Mouse (Mus musculus): ENCODE measurements around the gene Tmem54. TPM values are rescaled to one million over a fixed set of nuclear protein-coding genes. Genes with fewer than 3 reads are reported as not detected.

Gene Tmem54
- total RNA-seq, 2 experiments from 2014 or later, result not detected

GRCm38 (mm10) chr4:129087850-129088249, 17.5 kb upstream of the Tmem54 start:
- DNase-seq, result no peak
- intact Hi-C loops (cut with DNase I), result no loop called here

GRCm38 (mm10) chr4:129095276-129095675, 10.1 kb upstream of the Tmem54 start:
- no peak for DNase-seq
- intact Hi-C loops (cut with DNase I), result no loop called here

GRCm38 (mm10) chr4:129097006-129097405, 8.3 kb upstream of the Tmem54 start:
- intact Hi-C loops (cut with DNase I), result no loop called here
- no peak for DNase-seq

GRCm38 (mm10) chr4:129102133-129102829, 3.1 kb upstream of the Tmem54 start:
- intact Hi-C loops (cut with DNase I), result no loop called here
- no peak for DNase-seq

- intact Hi-C loops (cut with DNase I), result no loop called here
- no peak for DNase-seq
Observed at GRCm38 (mm10) chr4:129106073-129106472, 725 bp downstream of the Tmem54 start.

GRCm38 (mm10) chr4:129107348-129107899, 2.1 kb downstream of the Tmem54 start:
- intact Hi-C loops (cut with DNase I), result no loop called here
- DNase-seq, result no peak

GRCm38 (mm10) chr4:129108624-129109023, 3.3 kb downstream of the Tmem54 start:
- DNase-seq, result no peak
- intact Hi-C loops (cut with DNase I), result no loop called here

GRCm38 (mm10) chr4:129110804-129111203, 5.5 kb downstream of the Tmem54 start:
- intact Hi-C loops (cut with DNase I), result no loop called here
- no peak for DNase-seq

GRCm38 (mm10) chr4:129111350-129111749, 6.0 kb downstream of the Tmem54 start:
- intact Hi-C loops (cut with DNase I), result no loop called here
- DNase-seq, result no peak

GRCm38 (mm10) chr4:129112231-129112630, 6.9 kb downstream of the Tmem54 start:
- intact Hi-C loops (cut with DNase I), result no loop called here
- DNase-seq, result no peak

GRCm38 (mm10) chr4:129113083-129113988, 8.0 kb downstream of the Tmem54 start:
- DNase-seq, result peak; percentile 48 to 72
- intact Hi-C loops (cut with DNase I), result no loop called here

GRCm38 (mm10) chr4:129116703-129117102, 11.4 kb downstream of the Tmem54 start:
- DNase-seq, result no peak
- intact Hi-C loops (cut with DNase I), result no loop called here

GRCm38 (mm10) chr4:129117720-129118510, 12.6 kb downstream of the Tmem54 start:
- DNase-seq, result no peak
- intact Hi-C loops (cut with DNase I), result no loop called here

- DNase-seq, result no peak
- intact Hi-C loops (cut with DNase I), result no loop called here
Observed at GRCm38 (mm10) chr4:129119708-129120107, 14.4 kb downstream of the Tmem54 start.

GRCm38 (mm10) chr4:129120520-129121445, 15.4 kb downstream of the Tmem54 start:
- peak; percentile 85 to 88 for DNase-seq
- intact Hi-C loops (cut with DNase I), result no loop called here

GRCm38 (mm10) chr4:129121569-129122086, 16.3 kb downstream of the Tmem54 start, which contains the start of gene Hpca:
TSS of gene Hpca (minus strand) at chr4:129122036.
- intact Hi-C loops (cut with DNase I), result no loop called here

GRCm38 (mm10) chr4:129122107-129122506, 16.8 kb downstream of the Tmem54 start:
- no peak for DNase-seq
- intact Hi-C loops (cut with DNase I), result no loop called here

More at GRCm38 (mm10) chr4:129121569-129122086, 16.3 kb downstream of the Tmem54 start, which contains the start of gene Hpca:
- no peak for DNase-seq

- DNase-seq, result no peak
- intact Hi-C loops (cut with DNase I), result no loop called here
Observed at GRCm38 (mm10) chr4:129122719-129123118, 17.4 kb downstream of the Tmem54 start.

GRCm38 (mm10) chr4:129124652-129125146, 19.4 kb downstream of the Tmem54 start:
- intact Hi-C loops (cut with DNase I), result no loop called here
- DNase-seq, result no peak

Data from heart, postnatal 14 days (tissue).